Mouse (Mus musculus): ENCODE measurements around the gene Hivep3. TPM values are rescaled to one million over a fixed set of nuclear protein-coding genes. Genes with fewer than 3 reads are reported as not detected.

Hivep3 gene
- total and polyA plus RNA-seq, 3 experiments = 14.4 to 32.3 (median 21.2) TPM

DNA sequence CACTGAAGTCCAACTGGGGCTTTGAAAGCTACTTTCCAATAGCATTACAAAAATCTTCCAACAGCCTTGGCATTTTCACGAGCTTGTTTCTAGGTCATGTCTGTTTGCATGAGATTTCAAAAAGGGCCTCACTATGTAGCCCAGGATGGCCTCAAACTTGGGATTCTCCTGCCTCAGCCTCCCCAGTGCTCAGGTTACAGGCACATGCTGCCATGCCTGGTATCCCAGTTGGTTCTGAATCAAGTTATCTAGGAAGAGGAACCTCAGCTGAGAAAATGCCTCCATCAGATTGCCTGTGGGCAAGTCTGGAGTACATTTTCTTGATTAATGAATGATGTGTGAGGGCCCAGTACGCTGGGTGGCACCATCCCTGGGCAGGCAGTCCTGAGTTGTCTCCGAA is 324.6 kb downstream of the Hivep3 start:
- DNase-seq (ENCODE audit: extremely low read depth) = no peak
- in situ Hi-C loops (cut with MboI; ENCODE audit: low pct_ligation_motif_present, low pct_unique_long_range_greater_than_20kb, low sequenced_read_pairs) (no loop called here), dilution Hi-C loops (cut with MboI; ENCODE audit: extremely low pct_ligation_motif_present, extremely low pct_unique_long_range_greater_than_20kb, low sequenced_read_pairs) (no loop called here)
- Histone ChIP-seq H3K4me3 (replicated peaks in 1 of 3; ENCODE audit: low read depth in 2 of 3, low read length in 2 of 3, poor library complexity in 1 of 3) (peak overlapping the region; percentile 55 to 80 (median 61)), H3K36me3 (replicated peaks in 1 of 2; ENCODE audit: control insufficient read depth in 1 of 2, insufficient read depth in 1 of 2, low read length in 1 of 2) (peaks cover 0 to 36% of the 10 kb centered on the region in 2 experiments), H3K27ac (ENCODE audit: insufficient read depth, low read depth) (peak overlapping the region; percentile 92), H3K79me2 (replicated peaks; ENCODE audit: control insufficient read depth, extremely low read depth, insufficient read depth, poor library complexity, severe bottlenecking) (peaks cover 40% of the 10 kb centered on the region), H3K27me3 (replicated peaks) (no peaks in the 10 kb centered on the region), H3K9ac (ENCODE audit: insufficient read depth, low read depth) (peak overlapping the region; percentile 68), H3K4me2 (ENCODE audit: insufficient read depth, low read depth, poor library complexity, severe bottlenecking) (peak overlapping the region; percentile 65), H3K4me1 (ENCODE audit: control insufficient read depth in 1 of 2, insufficient read depth in 2 of 2) (peaks cover 40 to 92% of the 10 kb centered on the region in 2 experiments), H3K9me3 (replicated peaks; ENCODE audit: low read length) (peaks cover 3% of the 10 kb centered on the region)
- TF ChIP-seq RAD21 (IDR thresholded peaks at IDR 0.05; ENCODE audit: low read depth, low read length) = no peak
- no peak for TF ChIP-seq TBP (conservative IDR thresholded peaks at IDR 0.05; ENCODE audit: low read depth, low read length)
- TF ChIP-seq GABPA (IDR thresholded peaks at IDR 0.05; ENCODE audit: insufficient replicate concordance, low read depth, low read length) = no peak
- no peak for TF ChIP-seq ZNF384 (IDR thresholded peaks at IDR 0.05; ENCODE audit: low read depth, low read length)
- TF ChIP-seq KAT2A (IDR thresholded peaks at IDR 0.05; ENCODE audit: insufficient replicate concordance, low read length) = no peak
- no peak for TF ChIP-seq MAFK (IDR thresholded peaks at IDR 0.05; ENCODE audit: insufficient replicate concordance, low read length)
- no peak; the same call in 1 of the 2 replicates for TF ChIP-seq HCFC1 (IDR thresholded peaks at IDR 0.05; ENCODE audit: low read depth, low read length)
- no peak for TF ChIP-seq UBTF (IDR thresholded peaks at IDR 0.05; ENCODE audit: low read depth, low read length)
- TF ChIP-seq PAX5 (IDR thresholded peaks at IDR 0.05; ENCODE audit: low read length) = no peak
- no peak for TF ChIP-seq MEF2A (IDR thresholded peaks at IDR 0.05; ENCODE audit: borderline replicate concordance, low read depth, low read length)
- TF ChIP-seq JUN (IDR thresholded peaks at IDR 0.05; ENCODE audit: insufficient read depth, low read depth, low read length) = no peak
- TF ChIP-seq ETS1 (conservative IDR thresholded peaks at IDR 0.05; ENCODE audit: low read depth, low read length) = no peak

- H3K27me3 ChIP-seq (replicated peaks) = no peaks in the 10 kb centered on the region
- H3K4me3 ChIP-seq (replicated peaks in 1 of 3; ENCODE audit: low read depth in 2 of 3, low read length in 2 of 3, poor library complexity in 1 of 3) = peak overlapping the region; percentile 55 to 80 (median 61)
- peak overlapping the region; percentile 92 for H3K27ac ChIP-seq (ENCODE audit: insufficient read depth, low read depth)
- peak overlapping the region; percentile 65 for H3K4me2 ChIP-seq (ENCODE audit: insufficient read depth, low read depth, poor library complexity, severe bottlenecking)
- peaks cover 0 to 42% of the 10 kb centered on the region in 2 experiments for H3K36me3 ChIP-seq (replicated peaks in 1 of 2; ENCODE audit: control insufficient read depth in 1 of 2, insufficient read depth in 1 of 2, low read length in 1 of 2)
- dilution Hi-C loops (cut with MboI; ENCODE audit: extremely low pct_ligation_motif_present, extremely low pct_unique_long_range_greater_than_20kb, low sequenced_read_pairs) (no loop called here), in situ Hi-C loops (cut with MboI; ENCODE audit: low pct_ligation_motif_present, low pct_unique_long_range_greater_than_20kb, low sequenced_read_pairs) (no loop called here)
- H3K4me1 ChIP-seq (ENCODE audit: control insufficient read depth in 1 of 2, insufficient read depth in 2 of 2) = peaks cover 39 to 92% of the 10 kb centered on the region in 2 experiments
- peaks cover 42% of the 10 kb centered on the region for H3K79me2 ChIP-seq (replicated peaks; ENCODE audit: control insufficient read depth, extremely low read depth, insufficient read depth, poor library complexity, severe bottlenecking)
- H3K9ac ChIP-seq (ENCODE audit: insufficient read depth, low read depth) = peak overlapping the region; percentile 68
- DNase-seq (ENCODE audit: extremely low read depth) = peak; percentile 59
- H3K9me3 ChIP-seq (replicated peaks; ENCODE audit: low read length) = peaks cover 3% of the 10 kb centered on the region
- no peak for TF ChIP-seq MAFK (IDR thresholded peaks at IDR 0.05; ENCODE audit: insufficient replicate concordance, low read length)
- TF ChIP-seq CHD1 (IDR thresholded peaks at IDR 0.05; ENCODE audit: low read depth, low read length) = no peak; the same call in 1 of the 2 replicates
- TF ChIP-seq USF2 (conservative IDR thresholded peaks at IDR 0.05; ENCODE audit: low read depth, low read length) = no peak
- TF ChIP-seq ZKSCAN1 (IDR thresholded peaks at IDR 0.05; ENCODE audit: borderline replicate concordance, low read depth, low read length) = no peak
- TF ChIP-seq MYC (IDR thresholded peaks at IDR 0.05; ENCODE audit: low read depth, low read length) = no peak
- TF ChIP-seq ELF1 (IDR thresholded peaks at IDR 0.05; ENCODE audit: low read depth, low read length) = no peak
- TF ChIP-seq RCOR1 (conservative IDR thresholded peaks at IDR 0.05; ENCODE audit: low read depth, low read length) = no peak
- no peak for TF ChIP-seq SMC3 (IDR thresholded peaks at IDR 0.05; ENCODE audit: low read depth, low read length)
- no peak for TF ChIP-seq POLR2AphosphoS2 (IDR thresholded peaks at IDR 0.05; ENCODE audit: low read depth, low read length)
- TF ChIP-seq UBTF (IDR thresholded peaks at IDR 0.05; ENCODE audit: low read depth, low read length) = no peak
- TF ChIP-seq ETS1 (conservative IDR thresholded peaks at IDR 0.05; ENCODE audit: low read depth, low read length) = no peak; the same call in 1 of the 2 replicates
- TF ChIP-seq EP300 (IDR thresholded peaks at IDR 0.05; ENCODE audit: low read length) = peak; percentile 18; the same call in 1 of the 2 replicates
- no peak for TF ChIP-seq MEF2A (IDR thresholded peaks at IDR 0.05; ENCODE audit: borderline replicate concordance, low read depth, low read length)
- no peak for TF ChIP-seq IRF4 (IDR thresholded peaks at IDR 0.05; ENCODE audit: low read depth, low read length)
- TF ChIP-seq SIN3A (IDR thresholded peaks at IDR 0.05; ENCODE audit: low read length) = peak; percentile 80
- TF ChIP-seq MAZ (IDR thresholded peaks at IDR 0.05; ENCODE audit: low read depth, low read length) = no peak
- TF ChIP-seq NELFE (IDR thresholded peaks at IDR 0.05; ENCODE audit: low read depth, low read length) = peak; percentile 64
- TF ChIP-seq BHLHE40 (IDR thresholded peaks at IDR 0.05; ENCODE audit: low read depth, low read length) = peak; percentile 37; the same call in 1 of the 2 replicates
- TF ChIP-seq GABPA (IDR thresholded peaks at IDR 0.05; ENCODE audit: insufficient replicate concordance, low read depth, low read length) = no peak
- TF ChIP-seq USF1 (IDR thresholded peaks at IDR 0.05; ENCODE audit: low read depth, low read length) = no peak
- no peak; the same call in 1 of the 2 replicates for TF ChIP-seq MXI1 (IDR thresholded peaks at IDR 0.05; ENCODE audit: low read depth, low read length)
- TF ChIP-seq CHD2 (IDR thresholded peaks at IDR 0.05; ENCODE audit: low read length) = no peak
- no peak; the same call in 1 of the 2 replicates for TF ChIP-seq HCFC1 (IDR thresholded peaks at IDR 0.05; ENCODE audit: low read depth, low read length)
- peak; percentile 77 for TF ChIP-seq TBP (conservative IDR thresholded peaks at IDR 0.05; ENCODE audit: low read depth, low read length)
- no peak for TF ChIP-seq ZNF384 (IDR thresholded peaks at IDR 0.05; ENCODE audit: low read depth, low read length)
- peak; percentile 76 for TF ChIP-seq POLR2A (IDR thresholded peaks at IDR 0.05; ENCODE audit: low read depth, low read length)
- 0 out of 2 replicates have a peak, but pooled peaks have one; percentile 34 for TF ChIP-seq MAX (IDR thresholded peaks at IDR 0.05; ENCODE audit: low read length)
These were observed 325.2 kb downstream of the Hivep3 start for GRCm38 (mm10) chr4:120058794-120059193.
